ENCODE assay signal across 8 mouse cellular contexts in genomic region chr13:98867810-98868209, GRCm38 (mm10). TPM values are rescaled to one million over a fixed set of nuclear protein-coding genes. Genes with fewer than 3 reads are reported as not detected.
DNase-seq lines count a peak whose midpoint lies in the region; ATAC-seq and TF ChIP-seq lines count a peak whose summit lies in the region.

No protein-coding gene starts in this region.

- H3K27ac ChIP-seq in ES-Bruce4 (ENCODE audit: insufficient read depth, low read length) = no peak overlapping the region
- H3K27ac ChIP-seq in forebrain, postnatal 0 days (ENCODE audit: low read depth, low read length) = no peak overlapping the region
- no peak overlapping the region for H3K27ac ChIP-seq in midbrain, embryonic 16.5 days (ENCODE audit: low read length)

- H3K9me3 ChIP-seq in ES-Bruce4 (replicated peaks; ENCODE audit: control insufficient read depth, insufficient read depth, low read length, poor library complexity, severe bottlenecking) = no peaks in the 10 kb centered on the region
- H3K9me3 ChIP-seq in forebrain, postnatal 0 days (ENCODE audit: low read length) = no peaks in the 10 kb centered on the region
- no peaks in the 10 kb centered on the region for H3K9me3 ChIP-seq in midbrain, embryonic 16.5 days (replicated peaks; ENCODE audit: control insufficient read depth, low read length, poor library complexity, severe bottlenecking)

- H3K4me2 ChIP-seq in forebrain, postnatal 0 days (ENCODE audit: low read depth) = no peak overlapping the region
- H3K4me2 ChIP-seq in midbrain, embryonic 16.5 days (ENCODE audit: low read length) = no peak overlapping the region

- WGBS in forebrain, postnatal 0 days = 42% methylated on average over 2 of the region's 2 CpGs
- WGBS in midbrain, embryonic 16.5 days = 31% methylated on average over 2 of the region's 2 CpGs

- peaks cover 60% of the 10 kb centered on the region for H3K36me3 ChIP-seq in ES-Bruce4 (ENCODE audit: control insufficient read depth, insufficient read depth, low read length, poor library complexity, severe bottlenecking)
- H3K36me3 ChIP-seq in forebrain, postnatal 0 days (ENCODE audit: insufficient read depth) = peaks cover 76% of the 10 kb centered on the region
- H3K36me3 ChIP-seq in midbrain, embryonic 16.5 days (ENCODE audit: control insufficient read depth, insufficient read depth, low read length) = peaks cover 37% of the 10 kb centered on the region

- TF ChIP-seq POLR2A in ES-Bruce4 (IDR thresholded peaks at IDR 0.05; ENCODE audit: insufficient read depth, low read length) = no peak

- intact Hi-C loops in left cerebral cortex, postnatal 25 days (cut with DNase I) = loop anchor here (5.0 kb wide), 2 partner anchors 224 to 449 kb away; no protein-coding TSS in a partner anchor

- H3K4me3 ChIP-seq in ES-Bruce4 (ENCODE audit: low read depth, low read length) = no peak overlapping the region
- no peak overlapping the region for H3K4me3 ChIP-seq in forebrain, postnatal 0 days (ENCODE audit: low read depth, low read length)
- no peak overlapping the region for H3K4me3 ChIP-seq in midbrain, embryonic 16.5 days (ENCODE audit: low read depth, low read length)

- H3K27me3 ChIP-seq in ES-Bruce4 (ENCODE audit: control insufficient read depth, insufficient read depth, low read length, poor library complexity, severe bottlenecking) = no peaks in the 10 kb centered on the region
- no peaks in the 10 kb centered on the region for H3K27me3 ChIP-seq in forebrain, postnatal 0 days (ENCODE audit: insufficient read depth, low read length)
- no peaks in the 10 kb centered on the region for H3K27me3 ChIP-seq in midbrain, embryonic 16.5 days (ENCODE audit: control insufficient read depth, insufficient read depth, low read depth, low read length)

- peak; percentile 61 for DNase-seq in A20 (ENCODE audit: low read depth, low spot score)
- DNase-seq in cerebellum, adult 18-20 months = peak; percentile 37 to 53
- peak; percentile 73 for DNase-seq in forebrain, postnatal 0 days
- peak; percentile 49 to 60 for DNase-seq in left cerebral cortex, postnatal 25 days (ENCODE audit: low spot score in 2 of 2)
- DNase-seq in thymus, postnatal 4 days = peak; percentile 58

- ATAC-seq in forebrain, postnatal 0 days = peak; percentile 79
- ATAC-seq in inflammation-experienced regulatory T-cells, adult 6 months = peak; percentile 88
- peak; percentile 57; the same call in 1 of the 2 replicates for ATAC-seq in midbrain, embryonic 16.5 days

- peak; percentile 61 for TF ChIP-seq CTCF in ES-Bruce4 (IDR thresholded peaks at IDR 0.05; ENCODE audit: low read depth, low read length)
- peak; percentile 80 for TF ChIP-seq CTCF in forebrain, postnatal 0 days (IDR thresholded peaks at IDR 0.05; ENCODE audit: low read depth)

- H3K9ac ChIP-seq in ES-Bruce4 (ENCODE audit: low read depth, poor library complexity, severe bottlenecking) = no peak overlapping the region
- no peak overlapping the region for H3K9ac ChIP-seq in forebrain, postnatal 0 days
- no peak overlapping the region for H3K9ac ChIP-seq in midbrain, embryonic 16.5 days (ENCODE audit: low read depth, low read length)

- H3K4me1 ChIP-seq in ES-Bruce4 (ENCODE audit: control insufficient read depth, insufficient read depth, low read length) = no peaks in the 10 kb centered on the region
- no peaks in the 10 kb centered on the region for H3K4me1 ChIP-seq in forebrain, postnatal 0 days (ENCODE audit: insufficient read depth)
- peaks cover 6% of the 10 kb centered on the region for H3K4me1 ChIP-seq in midbrain, embryonic 16.5 days (ENCODE audit: control insufficient read depth, insufficient read depth, low read length)

- no peak for TF ChIP-seq EP300 in ES-Bruce4 (IDR thresholded peaks at IDR 0.05; ENCODE audit: insufficient read depth, low read depth, low read length)

RNA-seq across cellular contexts. Expression of gene Fcho2, which starts 52.6 kb away (rescaled TPM):
- polyA plus RNA-seq in ES-Bruce4 (2011; ENCODE audit: insufficient read depth, insufficient read length, low read depth, missing spikeins) = 89.0 and 98.5 TPM in 2 replicates
- 19.9 and 25.1 TPM in 2 replicates for total RNA-seq in forebrain, postnatal 0 days (2014; rRNA removed)
- polyA plus RNA-seq in forebrain, postnatal 0 days (2015; fragmentation: Nextera tagmentation; extraction: Ambion mirVana) = 9.5 and 14.1 TPM in 2 replicates
- 10 to 100 TPM; 45.5 to 53.7 (median 47.8) TPM for polyA plus RNA-seq in inflammation-experienced regulatory T-cells, adult 6 months (2017; shearing (Covaris generic))
- 10 to 100 TPM; 36.8 to 43.1 TPM for total RNA-seq in left cerebral cortex, postnatal 25 days (2021)
- polyA plus RNA-seq in midbrain, embryonic 16.5 days (2015; fragmentation: Nextera tagmentation; extraction: Ambion mirVana) = 23.0 and 27.4 TPM in 2 replicates

RNA-seq across cellular contexts. Expression of gene Tnpo1, which starts 58.4 kb away (rescaled TPM):
- polyA plus RNA-seq in ES-Bruce4 (2011; ENCODE audit: insufficient read depth, insufficient read length, low read depth, missing spikeins) = 253 and 256 TPM in 2 replicates
- 70.6 and 73.5 TPM in 2 replicates for total RNA-seq in forebrain, postnatal 0 days (2014; rRNA removed)
- polyA plus RNA-seq in forebrain, postnatal 0 days (2015; fragmentation: Nextera tagmentation; extraction: Ambion mirVana) = 15.1 and 16.2 TPM in 2 replicates
- polyA plus RNA-seq in inflammation-experienced regulatory T-cells, adult 6 months (2017; shearing (Covaris generic)) = 10 to 100 TPM; 24.5 to 35.9 (median 35.5) TPM
- total RNA-seq in left cerebral cortex, postnatal 25 days (2021) = 10 to 100 TPM; 52.9 to 69.1 TPM
- 40.8 and 45.2 TPM in 2 replicates for polyA plus RNA-seq in midbrain, embryonic 16.5 days (2015; fragmentation: Nextera tagmentation; extraction: Ambion mirVana)
